ENCODE assay signal across 10 mouse cellular contexts in genomic region chr2:14054163-14054562, GRCm38 (mm10). TPM values are rescaled to one million over a fixed set of nuclear protein-coding genes. Genes with fewer than 3 reads are reported as not detected.
DNase-seq lines count a peak whose midpoint lies in the region; ATAC-seq and TF ChIP-seq lines count a peak whose summit lies in the region.
"Had no signal": no experiment of that assay in that cellular context is flagged by ENCODE, and none has a peak within 500 bp of the region (broad histone marks: within the 10 kb centered on the region; RNA-seq: fewer than 3 reads in every experiment).

No protein-coding gene starts in this region.

- no peak for TF ChIP-seq POLR2A in cortical plate, adult 2 months (IDR thresholded peaks at IDR 0.05; ENCODE audit: extremely low read depth, insufficient read depth, low read length)

- peaks cover 11% of the 10 kb centered on the region for H3K4me1 ChIP-seq in heart, embryonic 16.5 days (ENCODE audit: control insufficient read depth, insufficient read depth, low read length)
- H3K4me1 ChIP-seq in cortical plate, adult 2 months (ENCODE audit: control insufficient read depth, insufficient read depth, low read length) = peaks cover 2% of the 10 kb centered on the region; the same call in 1 of the 2 replicates
- H3K4me1 ChIP-seq in midbrain, embryonic 11.5 days (ENCODE audit: control insufficient read depth, insufficient read depth, low read length) = no peaks in the 10 kb centered on the region

- peak overlapping the region; percentile 64 for H3K4me2 ChIP-seq in heart, embryonic 16.5 days (ENCODE audit: low read depth, low read length)
- H3K4me2 ChIP-seq in midbrain, embryonic 11.5 days = no peak overlapping the region; the same call in 1 of the 2 replicates

- H3K27ac ChIP-seq in heart, embryonic 16.5 days (ENCODE audit: low read length) = peak overlapping the region; percentile 58
- no peak overlapping the region for H3K27ac ChIP-seq in cortical plate, adult 2 months (ENCODE audit: insufficient read depth, low read length)
- no peak overlapping the region for H3K27ac ChIP-seq in midbrain, embryonic 11.5 days (ENCODE audit: low read depth, low read length)

- H3K36me3 ChIP-seq in heart, embryonic 16.5 days (ENCODE audit: control insufficient read depth, insufficient read depth) = no peaks in the 10 kb centered on the region
- H3K36me3 ChIP-seq in midbrain, embryonic 11.5 days (ENCODE audit: control insufficient read depth, insufficient read depth, low read length) = no peaks in the 10 kb centered on the region

- H3K9me3 ChIP-seq in heart, embryonic 16.5 days (replicated peaks; ENCODE audit: control insufficient read depth, low read length) = no peaks in the 10 kb centered on the region
- no peaks in the 10 kb centered on the region for H3K9me3 ChIP-seq in midbrain, embryonic 11.5 days (ENCODE audit: control insufficient read depth, low read length)

- H3K4me3 ChIP-seq in heart, embryonic 16.5 days (ENCODE audit: low read length) = peak overlapping the region; percentile 35
- H3K4me3 ChIP-seq in cortical plate, adult 2 months (ENCODE audit: insufficient read depth, low read length) = peak overlapping the region; percentile 66; the same call in 1 of the 2 replicates
- no peak overlapping the region for H3K4me3 ChIP-seq in midbrain, embryonic 11.5 days (ENCODE audit: low read depth, low read length)

- no peak for ATAC-seq in heart, embryonic 16.5 days (replicated peaks; ENCODE audit: extremely low read depth, insufficient read depth, low FRiP score)
- no peak for ATAC-seq in midbrain, embryonic 11.5 days (ENCODE audit: low FRiP score)

- no peaks in the 10 kb centered on the region for H3K27me3 ChIP-seq in heart, embryonic 16.5 days (ENCODE audit: control insufficient read depth, insufficient read depth, low read length)
- H3K27me3 ChIP-seq in midbrain, embryonic 11.5 days (ENCODE audit: control insufficient read depth, insufficient read depth, low read length) = no peaks in the 10 kb centered on the region

- intact Hi-C loops in heart, postnatal 25 days (cut with DNase I) = loop anchor here (5.0 to 10.0 kb wide), 2 partner anchors 91 to 777 kb away; no protein-coding TSS in a partner anchor

- H3K9ac ChIP-seq in heart, embryonic 16.5 days (ENCODE audit: low read length) = peak overlapping the region; percentile 61
- no peak overlapping the region; the same call in 1 of the 2 replicates for H3K9ac ChIP-seq in midbrain, embryonic 11.5 days (ENCODE audit: low read length)

- 55% methylated on average over 3 of the region's 3 CpGs for WGBS in heart, embryonic 16.5 days
- WGBS in midbrain, embryonic 11.5 days = 44% methylated on average over 3 of the region's 3 CpGs

- no peak for TF ChIP-seq CTCF in cortical plate, adult 2 months (IDR thresholded peaks at IDR 0.05; ENCODE audit: extremely low read depth, insufficient read depth, low read length)

- DNase-seq in heart, postnatal 25 days (ENCODE audit: low spot score) = no peak
- peak; percentile 7 for DNase-seq in 3T3-L1 (ENCODE audit: low read depth, low spot score)
- DNase-seq in midbrain, embryonic 11.5 days (ENCODE audit: low spot score, missing footprints) = peak; percentile 88
- DNase-seq in cerebellum, adult 9-11 months = no peak
- no peak for DNase-seq in adrenal gland, postnatal 14 days
- no peak for DNase-seq in cerebellum, postnatal 4 days (ENCODE audit: low spot score in 2 of 2)
- DNase-seq: cerebellum, adult 11 months; lung, adult 18-20 months had no signal

RNA-seq across cellular contexts. Expression of gene Hacd1, which starts 1.8 kb away (rescaled TPM):
- polyA plus RNA-seq in heart, embryonic 16.5 days (2015; fragmentation: Nextera tagmentation; extraction: Ambion mirVana) = 242 and 249 TPM in 2 replicates
- 100 to 1,000 TPM; 150 to 166 TPM for total RNA-seq in heart, postnatal 25 days (2021)
- polyA plus RNA-seq in cortical plate, adult 2 months (2012; rRNA removed) = 28.2 and 31.3 TPM in 2 replicates
- polyA plus RNA-seq in midbrain, embryonic 11.5 days (2014; fragmentation: Nextera tagmentation; extraction: Ambion mirVana) = 43.9 and 46.3 TPM in 2 replicates
- total RNA-seq in adrenal gland, postnatal 14 days (2021) = 48.9 and 49.1 TPM in 2 replicates

RNA-seq across cellular contexts. Expression of gene Stam, which starts 19.7 kb away (rescaled TPM):
- 51.9 and 56.9 TPM in 2 replicates for polyA plus RNA-seq in heart, embryonic 16.5 days (2015; fragmentation: Nextera tagmentation; extraction: Ambion mirVana)
- 10 to 100 TPM; 23.7 to 24.1 TPM for total RNA-seq in heart, postnatal 25 days (2021)
- polyA plus RNA-seq in cortical plate, adult 2 months (2012; rRNA removed) = 57.9 and 59.3 TPM in 2 replicates
- 103 and 109 TPM in 2 replicates for polyA plus RNA-seq in midbrain, embryonic 11.5 days (2014; fragmentation: Nextera tagmentation; extraction: Ambion mirVana)
- total RNA-seq in adrenal gland, postnatal 14 days (2021) = 47.2 and 47.5 TPM in 2 replicates

Comparison
In these comparisons a context has a peak if more than half of its experiments do, and no peak if none do; other contexts are left out.
1. DNase-seq: peak in 3T3-L1 (single experiment) and midbrain, embryonic 11.5 days (single experiment); none in heart, postnatal 25 days (single experiment), cerebellum, adult 9-11 months (single experiment), adrenal gland, postnatal 14 days (single experiment) and cerebellum, postnatal 4 days (0 of 2).